Mouse (Mus musculus): ENCODE results near the gene A030014E15Rik. TPM values are rescaled to one million over a fixed set of nuclear protein-coding genes. Genes with fewer than 3 reads are reported as not detected.

A030014E15Rik gene
- 0.04 and 0.09 TPM in 2 replicates for polyA plus RNA-seq (2012; rRNA removed)

DNA sequence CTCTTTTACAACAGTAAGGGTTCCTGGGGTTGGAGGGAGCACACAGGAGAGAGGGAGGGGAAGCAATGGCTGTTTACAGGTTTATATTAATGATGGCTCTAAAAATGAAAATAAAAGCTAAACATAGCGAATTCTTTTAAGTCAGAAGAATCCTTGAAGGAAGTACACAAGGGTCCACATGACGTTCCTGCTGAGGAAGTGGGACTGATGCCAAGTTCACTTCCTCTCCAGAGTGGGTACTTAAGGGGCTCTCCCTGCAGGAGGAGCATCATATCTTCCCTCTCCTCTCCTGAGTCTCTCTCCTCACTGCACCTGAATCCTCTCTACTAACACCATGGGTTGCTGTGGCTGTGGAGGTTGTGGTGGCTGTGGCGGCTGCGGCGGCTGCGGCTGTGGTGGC is at the start of gene A030014E15Rik:
A030014E15Rik (plus strand) TSS at position 268 of the 400 bp plus-strand sequence.

DNA sequence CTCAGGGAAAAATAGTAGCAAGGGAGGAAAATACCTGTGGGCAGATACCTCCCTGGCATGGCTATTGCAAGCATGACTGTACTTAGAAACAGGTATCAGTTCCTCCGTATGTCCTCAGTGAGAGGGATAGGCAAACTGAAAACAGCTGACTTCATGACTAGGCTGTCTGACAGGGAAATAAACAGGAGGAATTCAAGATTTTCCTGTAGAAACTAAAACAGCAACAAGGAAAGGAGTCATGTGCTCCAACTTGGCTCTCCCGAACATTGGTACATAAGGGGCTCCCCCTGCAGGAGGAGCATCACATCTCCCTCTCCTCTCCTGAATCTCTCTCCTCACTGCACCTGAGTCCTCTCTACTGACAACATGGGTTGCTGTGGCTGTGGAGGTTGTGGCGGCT is 11.7 kb upstream of the A030014E15Rik start, which contains the start of gene A030005L19Rik:
A030005L19Rik (plus strand) TSS at position 301 of the 400 bp plus-strand sequence.

GRCm38 (mm10) chr1:82931326-82931725 is 6.6 kb downstream of the A030014E15Rik start, which contains the start of gene Gm6217:
TSS of gene Gm6217 (minus strand) at chr1:82931399.

DNA sequence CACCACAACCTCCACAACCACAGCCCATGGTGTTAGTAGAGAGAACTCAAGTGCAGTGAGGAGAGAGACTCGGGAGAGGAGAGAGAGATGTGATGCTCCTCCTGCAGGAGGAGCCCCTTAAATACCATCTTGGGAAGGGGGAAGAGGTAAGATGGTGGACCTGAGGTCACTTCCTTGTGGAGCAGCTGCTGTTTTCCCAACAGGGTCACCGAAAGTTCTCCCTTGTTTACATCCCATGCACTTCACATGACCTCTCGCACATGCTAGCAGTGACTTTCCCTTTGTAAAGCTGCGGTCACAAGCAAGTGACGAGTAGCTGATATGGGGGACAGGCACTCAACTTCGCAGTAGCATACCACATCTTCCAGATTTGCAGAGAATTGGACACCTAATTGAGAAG is 18.6 kb downstream of the A030014E15Rik start, which contains the start of gene A030003K21Rik:
A030003K21Rik (minus strand) TSS at position 94 of the 400 bp plus-strand sequence.

GRCm38 (mm10) chr1:82955913-82956312 is 31.2 kb downstream of the A030014E15Rik start, which contains the start of gene Gm7544:
TSS of gene Gm7544 (minus strand) at chr1:82956013.

GRCm38 (mm10) chr1:82959870-82960385 is 35.2 kb downstream of the A030014E15Rik start, which contains the start of gene Gm47955:
TSS of gene Gm47955 (plus strand) at chr1:82960286.

Other genes with a start within 250 kb of the A030014E15Rik start
- gene Mff, start 200.0 kb upstream of the A030014E15Rik start, polyA plus RNA-seq (2012; rRNA removed): 64.2 and 65.1 TPM in 2 replicates
- gene Tm4sf20, start 156.5 kb upstream of the A030014E15Rik start, polyA plus RNA-seq (2012; rRNA removed): 0.30 TPM in 1 of 2 replicates, not detected in the other
- gene Gm47791, start 153.7 kb upstream of the A030014E15Rik start, polyA plus RNA-seq (2012; rRNA removed): not detected in 2 replicates
- gene Agfg1, start 85.4 kb upstream of the A030014E15Rik start, polyA plus RNA-seq (2012; rRNA removed): 23.7 and 25.0 TPM in 2 replicates
- gene A030005L19Rik, start 11.6 kb upstream of the A030014E15Rik start, polyA plus RNA-seq (2012; rRNA removed): 0.78 and 0.95 TPM in 2 replicates
- gene Gm6217, start 6.5 kb downstream of the A030014E15Rik start, polyA plus RNA-seq (2012; rRNA removed): not detected in 2 replicates
- not detected in 2 replicates for gene A030003K21Rik, start 18.5 kb downstream of the A030014E15Rik start, polyA plus RNA-seq (2012; rRNA removed)
- not detected in 2 replicates for gene Gm7544, start 31.1 kb downstream of the A030014E15Rik start, polyA plus RNA-seq (2012; rRNA removed)
- not detected in 2 replicates for gene Gm47955, start 35.4 kb downstream of the A030014E15Rik start, polyA plus RNA-seq (2012; rRNA removed)
- not detected in 2 replicates for gene Gm47959, start 75.6 kb downstream of the A030014E15Rik start, polyA plus RNA-seq (2012; rRNA removed)
- 0.10 and 0.13 TPM in 2 replicates for gene Slc19a3, start 113.5 kb downstream of the A030014E15Rik start, polyA plus RNA-seq (2012; rRNA removed)
- not detected in 2 replicates for gene Krtap28-10, start 117.6 kb downstream of the A030014E15Rik start, polyA plus RNA-seq (2012; rRNA removed)
- gene Gm47969, start 120.0 kb downstream of the A030014E15Rik start, polyA plus RNA-seq (2012; rRNA removed): not detected in 2 replicates
- not detected in 2 replicates for gene A030005K14Rik, start 134.5 kb downstream of the A030014E15Rik start, polyA plus RNA-seq (2012; rRNA removed)
- 0.07 TPM in 1 of 2 replicates, not detected in the other for gene Krtap28-13, start 136.0 kb downstream of the A030014E15Rik start, polyA plus RNA-seq (2012; rRNA removed)
- gene Ccl20, start 191.8 kb downstream of the A030014E15Rik start, polyA plus RNA-seq (2012; rRNA removed): 0.16 and 0.19 TPM in 2 replicates
- gene Daw1, start 234.8 kb downstream of the A030014E15Rik start, polyA plus RNA-seq (2012; rRNA removed): 0.03 TPM in 1 of 2 replicates, not detected in the other

Measured in liver, embryonic 18 days (tissue).